Mouse (Mus musculus): ENCODE measurements around the gene Elovl6.

Gene Elovl6

GRCm38 (mm10) chr3:129566876-129567275 is 34.7 kb downstream of the Elovl6 start:
- DNase-seq (ENCODE audit: low spot score): no peak

DNA sequence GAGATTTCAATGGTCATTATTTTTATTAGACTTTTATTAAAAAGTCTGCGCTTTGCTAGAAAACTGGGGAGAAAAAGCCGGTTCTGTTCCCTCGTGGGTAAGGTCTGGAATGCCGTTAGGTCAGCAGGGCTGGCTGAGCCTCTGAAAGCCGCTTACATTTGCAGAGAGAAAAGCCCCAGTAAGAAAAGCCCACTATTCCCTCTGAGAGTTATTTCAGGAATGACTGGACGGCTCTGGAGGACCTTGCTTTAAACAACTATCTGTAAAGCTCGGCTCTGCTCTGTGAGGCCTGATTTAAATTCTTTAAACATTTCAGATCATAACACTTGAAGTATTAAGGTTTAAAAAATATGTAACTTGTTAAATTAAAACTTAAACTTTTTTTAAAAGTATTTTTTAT is 36.4 kb downstream of the Elovl6 start:
- no peak for DNase-seq (ENCODE audit: low spot score)

GRCm38 (mm10) chr3:129570989-129571388 is 38.8 kb downstream of the Elovl6 start:
- no peak for DNase-seq (ENCODE audit: low spot score)

GRCm38 (mm10) chr3:129571642-129572041 is 39.5 kb downstream of the Elovl6 start:
- DNase-seq (ENCODE audit: low spot score): no peak

GRCm38 (mm10) chr3:129572959-129573358 is 40.8 kb downstream of the Elovl6 start:
- no peak for DNase-seq (ENCODE audit: low spot score)

GRCm38 (mm10) chr3:129573609-129574008 is 41.5 kb downstream of the Elovl6 start:
- no peak for DNase-seq (ENCODE audit: low spot score)

GRCm38 (mm10) chr3:129575086-129575485 is 42.9 kb downstream of the Elovl6 start:
- no peak for DNase-seq (ENCODE audit: low spot score)

GRCm38 (mm10) chr3:129576522-129576921 is 44.4 kb downstream of the Elovl6 start:
- DNase-seq (ENCODE audit: low spot score): no peak

DNA sequence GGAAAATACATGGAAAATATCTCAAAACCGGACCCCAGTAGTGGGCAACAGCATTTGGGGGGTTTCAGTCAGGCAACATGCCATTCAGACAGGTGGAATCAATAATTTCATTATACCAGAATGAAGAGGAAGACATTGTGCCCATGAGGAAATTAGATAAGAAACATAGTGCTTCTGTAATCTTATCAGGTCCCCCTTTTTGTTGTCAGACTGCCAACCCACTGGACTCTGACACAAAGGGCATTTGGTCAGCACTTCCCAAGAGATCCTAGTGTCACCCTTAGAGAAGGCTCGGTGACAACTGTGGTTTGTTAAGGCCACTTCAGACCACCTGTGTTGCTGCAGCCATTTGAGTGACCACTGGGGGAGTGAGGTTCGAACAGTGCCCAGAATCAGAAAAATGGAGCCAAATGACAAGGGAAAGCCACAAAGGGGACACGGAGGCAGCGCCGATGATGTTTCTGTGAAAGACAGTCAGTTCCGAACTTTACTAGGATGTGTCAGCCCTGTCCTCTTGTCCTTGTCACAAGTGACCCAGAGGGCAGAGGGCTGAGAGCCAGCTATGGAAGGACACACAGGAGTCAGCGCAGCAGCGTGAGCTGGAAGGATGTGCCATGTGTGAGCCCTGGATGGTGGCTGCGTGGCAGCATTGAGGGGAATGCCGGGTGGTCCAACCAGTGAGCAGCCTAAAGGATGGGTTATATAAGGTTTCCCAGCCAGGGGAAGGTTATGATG is 46.8 kb downstream of the Elovl6 start:
- no peak for DNase-seq (ENCODE audit: low spot score)

- no peak for DNase-seq (ENCODE audit: low spot score)
These were observed 48.9 kb downstream of the Elovl6 start for GRCm38 (mm10) chr3:129581024-129581423.

GRCm38 (mm10) chr3:129582449-129582848 is 50.3 kb downstream of the Elovl6 start:
- DNase-seq (ENCODE audit: low spot score): no peak

- DNase-seq (ENCODE audit: low spot score): no peak
These were observed 51.1 kb downstream of the Elovl6 start for GRCm38 (mm10) chr3:129583290-129583689.

DNA sequence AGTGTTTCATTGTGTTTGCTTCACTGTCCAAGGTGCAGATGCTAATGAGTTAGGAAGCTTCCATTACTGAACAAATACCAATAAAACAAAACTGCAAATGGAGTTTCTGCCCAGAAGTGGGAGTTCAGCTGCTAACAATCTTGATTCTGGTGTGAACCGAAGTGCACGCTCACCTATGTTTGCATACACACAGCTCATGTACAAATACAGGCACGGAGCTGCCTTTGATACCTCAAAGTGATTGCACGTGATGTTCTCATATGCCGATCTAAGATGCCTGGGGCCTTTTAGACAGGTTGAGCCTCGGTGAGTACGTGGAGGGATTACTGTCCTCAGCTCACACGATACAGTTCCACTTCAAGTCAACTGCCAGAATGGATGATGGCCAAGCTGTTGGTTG is 55.8 kb downstream of the Elovl6 start:
- no peak for DNase-seq (ENCODE audit: low spot score)

DNA sequence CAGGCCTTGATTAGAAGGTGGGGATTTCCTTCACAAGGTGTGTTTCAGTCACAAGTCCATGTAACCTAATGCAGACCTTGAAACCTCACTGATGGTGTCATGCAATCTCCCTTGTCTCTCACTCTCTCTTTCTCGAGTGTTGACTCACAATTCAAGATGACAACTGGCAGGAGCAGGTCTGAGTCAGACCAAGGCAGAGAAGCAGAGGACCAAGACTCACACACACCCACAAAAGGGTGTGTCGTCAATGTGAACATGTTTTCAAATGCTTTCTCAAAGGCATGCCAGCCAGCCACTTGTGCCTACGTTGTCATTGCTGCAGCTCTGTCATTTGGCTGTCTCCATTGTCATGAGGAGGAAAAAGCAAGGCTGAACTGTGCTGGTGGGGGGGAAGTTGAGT is 56.6 kb downstream of the Elovl6 start:
- DNase-seq (ENCODE audit: low spot score): peak; percentile 18

- no peak for DNase-seq (ENCODE audit: low spot score)
These were observed 57.5 kb downstream of the Elovl6 start for GRCm38 (mm10) chr3:129589705-129590104.

GRCm38 (mm10) chr3:129590548-129591226 is 58.5 kb downstream of the Elovl6 start:
- DNase-seq (ENCODE audit: low spot score): no peak

DNA sequence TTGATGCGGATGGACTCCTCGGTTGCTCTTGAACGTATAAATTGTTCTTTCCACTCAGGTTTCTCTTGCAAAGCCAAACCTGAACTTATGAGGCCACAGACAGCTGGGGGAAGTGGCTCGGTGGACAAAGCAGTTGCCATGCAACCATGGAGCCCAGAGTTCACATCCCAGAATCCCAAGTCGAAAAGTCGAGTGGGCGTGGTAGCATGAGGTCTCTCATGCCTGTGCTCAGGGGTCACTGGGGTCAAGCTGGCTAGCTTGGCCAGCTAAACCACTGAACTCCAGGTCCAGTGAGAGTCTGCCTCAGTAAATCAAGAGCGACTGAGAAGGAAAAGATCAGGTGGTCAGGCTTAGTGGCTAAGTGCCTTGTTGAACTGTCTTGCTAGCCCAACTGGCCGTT is 59.1 kb downstream of the Elovl6 start:
- no peak for DNase-seq (ENCODE audit: low spot score)

GRCm38 (mm10) chr3:129591761-129592160 is 59.6 kb downstream of the Elovl6 start:
- DNase-seq (ENCODE audit: low spot score): no peak

- no peak for DNase-seq (ENCODE audit: low spot score)
These were observed 60.8 kb downstream of the Elovl6 start for GRCm38 (mm10) chr3:129593001-129593400.

DNA sequence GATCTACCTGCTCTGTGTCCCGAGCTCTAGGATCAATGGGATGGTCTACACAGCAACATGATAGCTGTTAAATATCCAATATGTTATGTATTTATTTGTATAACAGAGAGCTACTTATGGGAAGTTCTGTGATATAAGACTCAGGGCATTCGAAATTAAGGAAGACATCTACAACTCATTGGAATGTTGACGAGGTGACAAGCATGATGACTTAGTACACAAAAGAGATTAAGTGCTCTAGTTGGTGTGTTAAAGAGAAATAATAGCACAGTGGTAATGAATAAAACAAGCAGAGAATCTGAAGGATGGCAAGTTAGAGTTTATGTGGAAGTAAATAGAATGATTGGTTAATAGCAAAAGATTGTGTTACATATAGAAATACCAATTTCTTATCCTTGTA is 61.6 kb downstream of the Elovl6 start:
- no peak for DNase-seq (ENCODE audit: low spot score)

DNA sequence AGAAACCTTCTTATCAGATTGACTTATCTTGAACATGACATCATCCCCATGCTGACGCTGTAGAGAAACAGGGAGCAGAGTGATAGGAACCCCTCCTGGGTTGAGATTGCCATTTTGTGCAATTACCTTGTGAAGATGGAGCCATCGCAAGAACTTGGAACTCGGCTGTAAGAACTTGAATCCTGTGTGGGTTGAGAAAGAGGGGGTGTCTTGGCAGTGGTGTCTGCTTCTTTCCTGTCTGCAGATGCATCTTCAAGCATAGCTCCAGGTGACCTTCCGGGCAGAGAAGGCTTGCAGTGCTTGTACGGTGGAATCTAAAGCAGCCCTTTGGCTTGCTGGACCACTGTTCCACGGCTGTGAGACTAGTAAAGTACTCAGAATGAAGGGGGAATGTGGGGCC is 63.9 kb downstream of the Elovl6 start:
- no peak for DNase-seq (ENCODE audit: low spot score)

- no peak for DNase-seq (ENCODE audit: low spot score)
These were observed 70.1 kb downstream of the Elovl6 start for GRCm38 (mm10) chr3:129602289-129602688.

GRCm38 (mm10) chr3:129605487-129605886 is 73.3 kb downstream of the Elovl6 start:
- no peak for DNase-seq (ENCODE audit: low spot score)

DNA sequence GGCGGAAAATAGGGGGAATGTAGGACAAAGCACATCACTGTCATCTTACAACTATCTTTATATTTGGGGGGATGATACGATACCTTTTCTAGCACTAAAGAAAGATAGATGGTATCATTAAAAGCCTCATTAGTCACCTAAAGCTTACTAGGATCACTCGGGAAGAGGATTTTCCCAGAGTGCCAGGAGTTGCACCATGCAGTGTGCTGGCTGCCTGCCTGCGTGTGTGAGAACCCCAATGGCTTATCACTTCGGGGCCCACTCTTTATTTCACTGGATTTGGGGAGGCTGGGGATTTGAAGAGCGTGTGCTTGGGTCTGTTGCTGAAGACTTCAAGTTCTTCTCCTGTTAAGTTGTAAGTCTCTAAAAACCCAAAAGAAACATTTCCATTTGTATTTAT is 73.8 kb downstream of the Elovl6 start:
- no peak for DNase-seq (ENCODE audit: low spot score)
